Mouse (Mus musculus): ENCODE results near the gene Tfcp2. TPM values are rescaled to one million over a fixed set of nuclear protein-coding genes. Genes with fewer than 3 reads are reported as not detected.

Tfcp2 gene
- total RNA-seq, 2 experiments from 2014 or later: 26.3 TPM

Other genes with a start within 250 kb of the Tfcp2 start
- gene Mettl7a1, start 247.9 kb downstream of the Tfcp2 start, total RNA-seq (2021): 10 to 100 TPM; 32.4 to 34.0 TPM
- under 1 TPM in 1 of 2 experiments, not detected in 1; 0.50 TPM for gene Mettl7a3, start 217.1 kb downstream of the Tfcp2 start, total RNA-seq (2021)
- 1 to 10 TPM in 1 of 2 experiments, under 1 TPM in 1; 0.90 to 1.2 TPM for gene Methig1, start 198.9 kb downstream of the Tfcp2 start, total RNA-seq (2021)
- under 1 TPM; 0.40 to 0.73 TPM for gene Mettl7a2, start 198.8 kb downstream of the Tfcp2 start, total RNA-seq (2021)
- under 1 TPM; 0.73 to 0.79 TPM for gene Higd1c, start 187.5 kb downstream of the Tfcp2 start, total RNA-seq (2021)
- under 1 TPM; 0.23 to 0.59 TPM for gene Gm5475, start 129.9 kb downstream of the Tfcp2 start, total RNA-seq (2021)
- gene Slc11a2, start 126.9 kb downstream of the Tfcp2 start, total RNA-seq (2021): 10 to 100 TPM; 73.1 to 89.5 TPM
- gene Letmd1, start 83.0 kb downstream of the Tfcp2 start, total RNA-seq (2021): 100 to 1,000 TPM in 1 of 2 experiments, 10 to 100 TPM in 1; 93.9 to 111 TPM
- gene Csrnp2, start 56.5 kb downstream of the Tfcp2 start, total RNA-seq (2021): 10 to 100 TPM in 1 of 2 experiments, 1 to 10 TPM in 1; 7.4 to 10.1 TPM
- gene Pou6f1, start 48.0 kb upstream of the Tfcp2 start, total RNA-seq (2021): 10 to 100 TPM; 30.7 to 34.4 TPM
- gene Dazap2, start 63.3 kb upstream of the Tfcp2 start, total RNA-seq (2021): 100 to 1,000 TPM; 231 to 238 TPM
- gene Smagp, start 84.9 kb upstream of the Tfcp2 start, total RNA-seq (2021): 10 to 100 TPM; 26.7 to 34.3 TPM
- gene Bin2, start 117.5 kb upstream of the Tfcp2 start, total RNA-seq (2021): 1 to 10 TPM; 4.0 to 4.8 TPM
- 100 to 1,000 TPM in 1 of 2 experiments, 10 to 100 TPM in 1; 51.9 to 275 TPM for gene Cela1, start 135.9 kb upstream of the Tfcp2 start, total RNA-seq (2021)
- gene Galnt6, start 177.4 kb upstream of the Tfcp2 start, total RNA-seq (2021): 10 to 100 TPM; 15.1 to 17.7 TPM
- 10 to 100 TPM; 15.8 to 22.2 TPM for gene Slc4a8, start 209.7 kb upstream of the Tfcp2 start, total RNA-seq (2021)

All from adrenal gland, postnatal 4 days (tissue).